Mouse (Mus musculus) stomach, embryonic 14.5 days (tissue): ENCODE measurements at regions not wholly inside any gene's neighbourhood (a gene's known extent, or its start where the extent isn't known, plus 50 kb on each side); places are given as distances from the start of the nearest gene placed in this dataset.

Experiments
- ATAC-seq: fragments of 200-750 bp; cut with Nextera tagmentation; 2 replicates; pipeline ENCODE4 v1.8.0; 2017; ENCODE audit warnings: low read depth, moderate TSS enrichment; ENCODE audit not compliant: insufficient number of reproducible peaks, insufficient read depth, low FRiP score
- H3K27ac ChIP-seq: fragments of 300-500 bp; sonication (generic); 2 replicates; pipeline ENCODE4 v1.5.1; 2014; ENCODE audit warnings: mild to moderate bottlenecking, low read length, moderate library complexity, mixed read lengths
- H3K27me3 ChIP-seq: fragments of 300-500 bp; sonication (generic); 2 replicates; pipeline ENCODE4 v1.6.1; 2014; ENCODE audit warnings: low read length, control low read depth, mixed read lengths; ENCODE audit not compliant: control insufficient read depth, insufficient read depth
- H3K36me3 ChIP-seq: fragments of 300-500 bp; sonication (generic); 2 replicates; pipeline ENCODE4 v1.6.1; 2014; ENCODE audit warnings: mild to moderate bottlenecking, control low read depth, low read length, moderate library complexity, mixed read lengths; ENCODE audit not compliant: control insufficient read depth, insufficient read depth
- H3K4me1 ChIP-seq: fragments of 300-500 bp; sonication (generic); 2 replicates; pipeline ENCODE4 v1.6.1; 2014; ENCODE audit warnings: low read length, control low read depth, mixed read lengths; ENCODE audit not compliant: control insufficient read depth, insufficient read depth
- H3K4me2 ChIP-seq: fragments of 300-500 bp; sonication (generic); replicated peaks from 2 replicates; pipeline ENCODE4 v1.6.1; 2014; ENCODE audit warnings: low read depth, low read length, control low read depth
- H3K4me3 ChIP-seq: fragments of 300-500 bp; sonication (generic); 2 replicates; pipeline ENCODE4 v1.5.1; 2014; ENCODE audit warnings: low read depth, low read length, control low read depth
- H3K9ac ChIP-seq: fragments of 300-500 bp; sonication (generic); replicated peaks from 2 replicates; pipeline ENCODE4 v1.6.1; 2014; ENCODE audit warnings: low read depth, mild to moderate bottlenecking, control low read depth, low read length, moderate library complexity, mixed read lengths
- H3K9me3 ChIP-seq: fragments of 300-500 bp; sonication (generic); 2 replicates; pipeline ENCODE4 v1.6.1; 2016; ENCODE audit warnings: low read depth, low read length, control low read depth; ENCODE audit not compliant: control insufficient read depth
- WGBS: fragments of 180-500 bp; shearing (Covaris S2); extraction: QIAGEN DNeasy Blood & Tissue Kit; methylation state at CpG from one replicate; pipeline ENCODE4 v1.1.7; 2014; 5-methylcytosine and 5-hydroxymethylcytosine counted together

DNA sequence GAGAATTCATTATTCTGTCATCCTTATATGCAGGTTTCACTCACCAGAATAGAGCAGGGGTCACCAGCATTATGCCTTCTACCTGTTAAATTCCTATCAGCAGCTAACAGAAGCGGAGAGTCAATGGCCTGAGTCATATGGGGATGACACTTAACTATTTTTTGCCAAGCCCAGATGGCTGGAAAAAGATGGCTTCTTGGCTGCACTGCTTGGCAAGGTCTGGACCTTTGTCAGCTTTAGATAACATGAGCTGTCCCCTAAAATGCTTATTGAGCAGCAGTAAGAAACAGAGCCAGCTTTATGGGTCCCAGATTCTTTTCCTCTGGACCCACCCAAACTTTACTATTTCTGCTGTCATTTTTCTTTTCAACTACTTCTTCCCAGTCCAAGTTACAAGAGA, 565.3 kb upstream of the Lmcd1 start:
- Histone ChIP-seq H3K4me2 (no peak overlapping the region), H3K9me3 (no peaks in the 10 kb centered on the region), H3K9ac (no peak overlapping the region), H3K36me3 (no peaks in the 10 kb centered on the region), H3K27ac (no peak overlapping the region), H3K27me3 (no peaks in the 10 kb centered on the region), H3K4me3 (no peak overlapping the region), H3K4me1 (no peaks in the 10 kb centered on the region)
- 56% methylated on average over 1 of the region's 1 CpGs for WGBS
- no peak for ATAC-seq

- H3K4me1 ChIP-seq, result no peaks in the 10 kb centered on the region
- no peak overlapping the region for H3K9ac ChIP-seq
- no peak overlapping the region for H3K27ac ChIP-seq
- H3K9me3 ChIP-seq, result no peaks in the 10 kb centered on the region
- H3K4me2 ChIP-seq, result no peak overlapping the region
- no peak for ATAC-seq
- H3K27me3 ChIP-seq, result no peaks in the 10 kb centered on the region
- H3K36me3 ChIP-seq, result no peaks in the 10 kb centered on the region
- H3K4me3 ChIP-seq, result no peak overlapping the region
Measured at GRCm38 (mm10) chr6:111725969-111726368, 547.6 kb upstream of the Lmcd1 start.

GRCm38 (mm10) chr6:111730381-111730780, 543.2 kb upstream of the Lmcd1 start:
- Histone ChIP-seq H3K27ac (no peak overlapping the region), H3K9ac (no peak overlapping the region), H3K4me2 (no peak overlapping the region), H3K4me1 (no peaks in the 10 kb centered on the region), H3K36me3 (no peaks in the 10 kb centered on the region), H3K27me3 (no peaks in the 10 kb centered on the region), H3K9me3 (no peaks in the 10 kb centered on the region), H3K4me3 (no peak overlapping the region)
- ATAC-seq, result no peak

DNA sequence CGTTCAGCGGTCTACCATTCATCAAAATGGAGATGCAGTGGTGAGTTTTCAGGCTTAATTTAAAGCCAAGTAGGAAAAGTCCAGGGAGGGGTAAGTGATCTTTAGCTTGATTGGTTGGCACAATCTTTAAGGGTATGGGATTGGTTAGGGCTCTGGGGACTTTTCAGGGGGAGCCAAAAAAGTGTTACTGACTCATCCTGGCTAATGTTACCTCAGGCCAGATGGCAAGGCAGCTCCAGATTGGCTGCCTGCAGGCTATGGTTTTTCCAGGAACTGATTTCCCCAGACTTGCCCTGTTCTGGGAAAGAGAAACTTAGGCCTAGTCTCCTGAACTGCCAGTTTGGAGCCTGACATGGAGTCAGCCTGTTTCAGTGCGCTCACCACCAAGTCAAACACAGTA, 539.6 kb upstream of the Lmcd1 start:
- Histone ChIP-seq H3K27ac (no peak overlapping the region), H3K36me3 (no peaks in the 10 kb centered on the region), H3K9me3 (no peaks in the 10 kb centered on the region), H3K27me3 (no peaks in the 10 kb centered on the region), H3K4me2 (no peak overlapping the region), H3K9ac (no peak overlapping the region), H3K4me3 (no peak overlapping the region), H3K4me1 (no peaks in the 10 kb centered on the region)
- ATAC-seq, result no peak
- 82% methylated on average over 3 of the region's 3 CpGs for WGBS

DNA sequence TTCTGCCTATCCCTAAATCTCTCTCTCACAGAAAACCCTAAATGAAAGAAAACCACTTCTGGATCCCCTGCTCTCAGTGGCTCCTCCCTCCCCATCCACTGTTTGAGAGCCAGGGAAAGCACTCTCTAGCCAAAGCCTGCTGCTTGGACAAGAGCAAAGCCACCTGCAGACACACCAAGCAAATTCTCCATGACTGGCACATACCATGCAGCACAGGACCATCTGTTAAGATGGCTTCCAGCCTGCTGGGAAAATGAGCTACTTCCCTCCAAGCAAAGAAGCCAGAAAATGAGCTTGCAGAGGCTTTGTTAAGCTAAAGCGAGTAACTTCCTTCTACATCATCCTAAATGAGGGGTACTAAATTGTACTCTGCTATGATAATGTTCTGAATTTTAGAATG, 534.6 kb upstream of the Lmcd1 start:
- no peaks in the 10 kb centered on the region for H3K36me3 ChIP-seq
- H3K9ac ChIP-seq, result no peak overlapping the region
- no peaks in the 10 kb centered on the region for H3K9me3 ChIP-seq
- H3K4me1 ChIP-seq, result no peaks in the 10 kb centered on the region
- no peaks in the 10 kb centered on the region for H3K27me3 ChIP-seq
- H3K4me2 ChIP-seq, result no peak overlapping the region
- H3K27ac ChIP-seq, result no peak overlapping the region
- no peak overlapping the region for H3K4me3 ChIP-seq
- 93% methylated on average over 1 of the region's 1 CpGs for WGBS
- ATAC-seq, result no peak

DNA sequence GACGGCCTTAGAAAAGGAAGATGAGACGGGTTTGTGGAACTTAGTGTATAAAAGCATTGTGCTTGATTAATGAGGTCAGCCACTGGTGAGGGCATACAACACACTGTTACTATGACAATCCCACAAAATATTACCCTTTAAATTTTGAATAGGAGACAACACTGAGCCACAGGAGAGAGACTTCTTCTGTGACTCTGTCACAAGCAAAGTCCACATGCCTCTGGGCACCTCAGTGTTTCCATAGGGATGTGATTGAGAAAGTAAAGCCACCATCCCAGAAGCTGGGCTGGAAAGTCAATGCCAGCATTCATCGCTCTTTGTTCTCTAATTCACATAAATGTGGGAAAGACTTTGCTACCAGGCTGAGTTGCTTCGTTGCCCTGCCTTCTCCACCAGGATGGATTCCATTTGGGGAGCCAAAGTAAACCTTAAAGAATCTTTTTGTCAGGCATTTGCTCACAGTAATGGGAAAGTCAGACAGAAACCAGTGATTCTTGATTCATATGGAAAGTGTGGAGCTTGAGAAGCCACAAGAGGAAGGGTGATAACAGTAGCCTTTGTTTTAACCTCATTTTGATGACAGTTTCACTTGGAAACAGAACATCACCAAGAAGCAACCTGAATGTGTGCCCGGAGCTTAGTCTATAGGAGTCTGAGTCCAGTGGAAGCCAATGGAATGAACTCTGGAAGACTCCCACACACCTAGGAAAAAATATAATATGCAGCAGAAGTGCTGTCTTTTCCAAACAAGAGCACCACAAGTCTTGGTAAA, 491.7 kb upstream of the Lmcd1 start:
- no peaks in the 10 kb centered on the region for H3K4me1 ChIP-seq
- no peaks in the 10 kb centered on the region for H3K9me3 ChIP-seq
- H3K4me2 ChIP-seq, result no peak overlapping the region
- no peak overlapping the region for H3K27ac ChIP-seq
- no peak for ATAC-seq
- no peaks in the 10 kb centered on the region for H3K36me3 ChIP-seq
- no peaks in the 10 kb centered on the region for H3K27me3 ChIP-seq
- H3K4me3 ChIP-seq, result no peak overlapping the region
- WGBS, result 72% methylated on average over 5 of the region's 5 CpGs
- H3K9ac ChIP-seq, result no peak overlapping the region

- Histone ChIP-seq H3K9me3 (no peaks in the 10 kb centered on the region), H3K27me3 (no peaks in the 10 kb centered on the region), H3K36me3 (no peaks in the 10 kb centered on the region), H3K4me2 (no peak overlapping the region), H3K9ac (no peak overlapping the region), H3K27ac (no peak overlapping the region), H3K4me1 (no peaks in the 10 kb centered on the region), H3K4me3 (no peak overlapping the region)
- no peak for ATAC-seq
Measured at GRCm38 (mm10) chr6:111808611-111809010, 464.9 kb upstream of the Lmcd1 start.

- Histone ChIP-seq H3K4me3 (no peak overlapping the region), H3K9me3 (no peaks in the 10 kb centered on the region), H3K9ac (no peak overlapping the region), H3K4me1 (no peaks in the 10 kb centered on the region), H3K4me2 (no peak overlapping the region), H3K27me3 (no peaks in the 10 kb centered on the region), H3K36me3 (no peaks in the 10 kb centered on the region), H3K27ac (no peak overlapping the region)
- 69% methylated on average over 7 of the region's 7 CpGs for WGBS
- no peak for ATAC-seq
Measured at GRCm38 (mm10) chr6:111813982-111814603, 459.5 kb upstream of the Lmcd1 start.

DNA sequence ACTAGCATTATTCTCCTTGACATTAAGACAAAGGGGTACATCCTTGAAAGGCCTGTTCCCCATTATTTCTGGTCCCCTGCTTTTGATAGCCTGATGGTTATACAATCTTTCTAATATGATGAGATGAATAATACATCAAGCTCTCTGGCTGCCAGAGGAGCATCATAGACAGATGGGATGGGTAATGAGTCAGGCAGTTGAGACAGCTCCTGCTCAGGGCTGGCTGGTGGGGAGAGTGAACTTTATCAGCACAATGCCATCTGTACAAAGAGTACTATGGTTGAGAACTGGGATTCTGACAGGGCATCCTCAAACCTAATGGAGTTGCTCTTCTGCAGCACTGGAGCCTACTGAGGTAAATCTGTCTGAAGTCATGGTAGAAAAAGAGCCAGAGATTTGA, 458.4 kb upstream of the Lmcd1 start:
- Histone ChIP-seq H3K9ac (no peak overlapping the region), H3K27ac (no peak overlapping the region), H3K4me2 (no peak overlapping the region), H3K36me3 (no peaks in the 10 kb centered on the region), H3K9me3 (no peaks in the 10 kb centered on the region), H3K4me1 (no peaks in the 10 kb centered on the region), H3K27me3 (no peaks in the 10 kb centered on the region), H3K4me3 (no peak overlapping the region)
- ATAC-seq, result no peak
